Mouse (Mus musculus) MEL (cell line): Measurements from ENCODE around the gene Plekhg6. TPM values are rescaled to one million over a fixed set of nuclear protein-coding genes. Genes with fewer than 3 reads are reported as not detected.
A peak's percentile ranks its signal among the peaks of the same experiment; 100 is the strongest.

Experiments
- DNase-seq: peaks from one replicate; pipeline ENCODE4 v3.0.0; 2011; ENCODE audit warnings: low read depth, low spot score
- H3K27ac ChIP-seq: 2 replicates; pipeline ENCODE4 v1.5.1; 2012; ENCODE audit warnings: low read depth, mild to moderate bottlenecking, control low read depth, low read length, moderate library complexity; ENCODE audit not compliant: control insufficient read depth
- H3K27me3 ChIP-seq, 2 experiments: fragments of 150-350 bp in 1 of 2; sonication (generic) in 1 of 2; 2 replicates each; pipeline ENCODE4 v1.6.1; 2012; ENCODE audit warnings: low read length in 2 of 2, mild to moderate bottlenecking in 2 of 2, improper control_type of control experiment in 1 of 2, moderate library complexity in 1 of 2; ENCODE audit not compliant: insufficient read depth in 2 of 2, control insufficient read depth in 1 of 2
- H3K36me3 ChIP-seq, 2 experiments: 2 replicates each; pipeline ENCODE4 v1.6.1; 2012 to 2014; ENCODE audit warnings: low read length in 2 of 2, improper control_type of control experiment in 1 of 2, inconsistent platforms in 1 of 2, mild to moderate bottlenecking in 1 of 2; ENCODE audit not compliant: insufficient read depth in 2 of 2, control insufficient read depth in 1 of 2
- H3K4me1 ChIP-seq, 2 experiments: fragments of 150-350 bp in 1 of 2; sonication (generic) in 1 of 2; 2 replicates each; pipeline ENCODE4 v1.6.1; 2012; ENCODE audit warnings: low read length in 2 of 2, improper control_type of control experiment in 1 of 2, mild to moderate bottlenecking in 1 of 2; ENCODE audit not compliant: insufficient read depth in 2 of 2, control insufficient read depth in 1 of 2
- H3K4me3 ChIP-seq, 2 experiments: fragments of 150-350 bp in 1 of 2; sonication (generic) in 1 of 2; 2 replicates each; pipeline ENCODE4 v1.5.1; 2012; ENCODE audit warnings: low read depth in 2 of 2, low read length in 2 of 2, mild to moderate bottlenecking in 2 of 2, moderate library complexity in 2 of 2, control low read depth in 1 of 2, improper control_type of control experiment in 1 of 2; ENCODE audit not compliant: control insufficient read depth in 1 of 2, insufficient read depth in 1 of 2
- H3K79me2 ChIP-seq: 2 replicates; pipeline ENCODE4 v1.6.1; 2012; ENCODE audit warnings: mild to moderate bottlenecking, low read length, moderate library complexity; ENCODE audit not compliant: control insufficient read depth, poor library complexity, insufficient read depth
- H3K9ac ChIP-seq: 2 replicates; pipeline ENCODE4 v1.6.1; 2012; ENCODE audit warnings: low read depth, mild to moderate bottlenecking, control low read depth, low read length, moderate library complexity; ENCODE audit not compliant: control insufficient read depth, poor library complexity, severe bottlenecking
- H3K9me3 ChIP-seq: fragments of 150-350 bp; sonication (generic); replicated peaks from 2 replicates; pipeline ENCODE4 v1.6.1; 2012; ENCODE audit warnings: mild to moderate bottlenecking, low read length, improper control_type of control experiment, moderate library complexity; ENCODE audit not compliant: insufficient read depth
- E2F4 ChIP-seq: IDR thresholded peaks from 2 replicates; pipeline ENCODE4 v1.6.1; 2011; ENCODE audit warnings: low read depth, low read length, improper control_type of control experiment, borderline replicate concordance
- ELF1 ChIP-seq: IDR thresholded peaks from 2 replicates; pipeline ENCODE4 v1.6.1; 2014; ENCODE audit warnings: low read depth, mild to moderate bottlenecking, inconsistent platforms, low read length, improper control_type of control experiment, moderate library complexity
- GABPA ChIP-seq: IDR thresholded peaks from 2 replicates; pipeline ENCODE4 v1.6.1; 2012; ENCODE audit warnings: low read depth, mild to moderate bottlenecking, inconsistent platforms, low read length, improper control_type of control experiment, moderate library complexity
- GATA1 ChIP-seq: IDR thresholded peaks from 2 replicates; pipeline ENCODE4 v1.6.1; 2011; ENCODE audit warnings: low read depth, low read length, improper control_type of control experiment
- KAT2A ChIP-seq: conservative IDR thresholded peaks from 2 replicates; pipeline ENCODE4 v1.6.1; 2012; ENCODE audit warnings: low read depth, low read length, improper control_type of control experiment, inconsistent platforms
- MAFK ChIP-seq: IDR thresholded peaks from 2 replicates; pipeline ENCODE4 v1.6.1; 2011; ENCODE audit warnings: low read depth, mild to moderate bottlenecking, low read length, improper control_type of control experiment, borderline replicate concordance
- MEF2A ChIP-seq: IDR thresholded peaks from 2 replicates; pipeline ENCODE4 v1.6.1; 2014; ENCODE audit warnings: low read depth, mild to moderate bottlenecking, inconsistent platforms, low read length, improper control_type of control experiment; ENCODE audit not compliant: poor library complexity, insufficient replicate concordance, severe bottlenecking; ENCODE audit errors: extremely low read depth
- MXI1 ChIP-seq: IDR thresholded peaks from 2 replicates; pipeline ENCODE4 v1.6.1; 2011; ENCODE audit warnings: mild to moderate bottlenecking, low read depth, low read length, improper control_type of control experiment
- NELFE ChIP-seq: IDR thresholded peaks from 2 replicates; pipeline ENCODE4 v1.6.1; 2011; ENCODE audit warnings: low read depth, low read length, improper control_type of control experiment
- POLR2AphosphoS5 ChIP-seq: IDR thresholded peaks from 2 replicates; pipeline ENCODE4 v1.6.1; 2012; ENCODE audit warnings: low read depth, borderline replicate concordance, mild to moderate bottlenecking, inconsistent platforms, low read length, moderate library complexity, mixed read lengths
- RAD21 ChIP-seq: IDR thresholded peaks from 2 replicates; pipeline ENCODE4 v1.6.1; 2011; ENCODE audit warnings: mild to moderate bottlenecking, low read depth, low read length, improper control_type of control experiment
- SIN3A ChIP-seq: IDR thresholded peaks from 2 replicates; pipeline ENCODE4 v1.6.1; 2012; ENCODE audit warnings: low read length, improper control_type of control experiment, inconsistent platforms
- SMC3 ChIP-seq: IDR thresholded peaks from 2 replicates; pipeline ENCODE4 v1.6.1; 2011; ENCODE audit warnings: low read depth, low read length, improper control_type of control experiment
- USF1 ChIP-seq: IDR thresholded peaks from 2 replicates; pipeline ENCODE4 v1.6.1; 2014; ENCODE audit warnings: low read depth, mild to moderate bottlenecking, inconsistent platforms, low read length, improper control_type of control experiment, moderate library complexity
- ZKSCAN1 ChIP-seq: IDR thresholded peaks from 2 replicates; pipeline ENCODE4 v1.6.1; 2012; ENCODE audit warnings: low read depth, mild to moderate bottlenecking, inconsistent platforms, low read length, improper control_type of control experiment, moderate library complexity
- polyA plus RNA-seq, 2 experiments: library from polyadenylated mRNA; stranded (reverse) in 1 of 2; unstranded in 1 of 2; fragments of >175 nt in 1 of 2; fragments of >200 nt in 1 of 2; gene quantifications; 2 replicates each; pipeline versions ENCODE4 v1.2.1 to v1.2.4; 2012; ENCODE audit warnings: low replicate concordance in 2 of 2, low read depth in 1 of 2; ENCODE audit not compliant: insufficient read length in 2 of 2, insufficient read depth in 1 of 2, missing spikeins in 1 of 2
- total RNA-seq: library from RNA; depleted of rRNA; stranded (reverse); fragments of 300-350 nt; gene quantifications from 2 replicates; pipeline ENCODE4 v1.2.3, GENCODE M21; 2012

The Plekhg6 gene
- total and polyA plus RNA-seq, 3 experiments = 0.13 TPM; not detected in 2

- DNase-seq = no peak
- TF ChIP-seq SMC3 = no peak
- no peak for TF ChIP-seq MAFK
- TF ChIP-seq SIN3A = no peak
- TF ChIP-seq POLR2AphosphoS5 = no peak
- TF ChIP-seq KAT2A = no peak
- TF ChIP-seq MEF2A = no peak
- no peak for TF ChIP-seq ZKSCAN1
- TF ChIP-seq MXI1 = no peak
- no peak for TF ChIP-seq GATA1
- TF ChIP-seq NELFE = no peak
- TF ChIP-seq USF1 = no peak
- TF ChIP-seq RAD21 = no peak
- no peak for TF ChIP-seq GABPA
- no peak for TF ChIP-seq E2F4
- H3K4me1 ChIP-seq = no peaks in the 10 kb centered on the region
- no peaks in the 10 kb centered on the region for H3K36me3 ChIP-seq
- H3K9me3 ChIP-seq = no peaks in the 10 kb centered on the region
- no peaks in the 10 kb centered on the region for H3K79me2 ChIP-seq
- no peak overlapping the region for H3K27ac ChIP-seq
- H3K4me3 ChIP-seq = no peak overlapping the region
- no peak overlapping the region for H3K9ac ChIP-seq
- H3K27me3 ChIP-seq = no peaks in the 10 kb centered on the region; a peak in 2 of 4 replicates
Observed at GRCm38 (mm10) chr6:125378621-125379020, 2.0 kb downstream of the Plekhg6 start.

- H3K27me3 ChIP-seq = peaks cover 0 to 2% of the 10 kb centered on the region in 2 experiments; a peak in 3 of 4 replicates
- H3K4me3 ChIP-seq = no peak overlapping the region
- H3K4me1 ChIP-seq = no peaks in the 10 kb centered on the region
Observed at GRCm38 (mm10) chr6:125377582-125378451, 2.8 kb downstream of the Plekhg6 start.

More at GRCm38 (mm10) chr6:125377582-125378451, 2.8 kb downstream of the Plekhg6 start:
- no peak overlapping the region for H3K27ac ChIP-seq
- no peaks in the 10 kb centered on the region for H3K36me3 ChIP-seq
- no peaks in the 10 kb centered on the region for H3K79me2 ChIP-seq
- TF ChIP-seq ZKSCAN1 = no peak
- TF ChIP-seq RAD21 = no peak
- peak; percentile 25; the same call in 1 of the 2 replicates for TF ChIP-seq ELF1
- TF ChIP-seq POLR2AphosphoS5 = no peak
- no peaks in the 10 kb centered on the region for H3K9me3 ChIP-seq
- peak; percentile 80 for DNase-seq
- H3K9ac ChIP-seq = peak overlapping the region; percentile 38; the same call in 1 of the 2 replicates
